In genomic region chr11:70539877-70540587, GRCm38 (mm10) we compare ENCODE assay signal across 8 mouse cellular contexts. TPM values are rescaled to one million over a fixed set of nuclear protein-coding genes. Genes with fewer than 3 reads are reported as not detected.
DNase-seq lines count a peak whose midpoint lies in the region; ATAC-seq and TF ChIP-seq lines count a peak whose summit lies in the region.

Gene Pld2, plus strand, starts transcription at chr11:70540064.

- peak within 1 kb of the TSS; percentile 75 for H3K9ac ChIP-seq in lung, embryonic 16.5 days (ENCODE audit: low read length)

- TF ChIP-seq CTCF in thymus, adult 2 months (IDR thresholded peaks at IDR 0.05; ENCODE audit: borderline replicate concordance, control insufficient read depth, extremely low read depth, insufficient read depth, low read length, poor library complexity), result peak; percentile 79; the same call in 1 of the 2 replicates

- WGBS in lung, embryonic 16.5 days, result under 1% methylated on average over 60 of the region's 65 CpGs
- 3% methylated on average over 64 of the region's 65 CpGs for WGBS in thymus, adult 2 months

- TF ChIP-seq POLR2A in thymus, adult 2 months (IDR thresholded peaks at IDR 0.05; ENCODE audit: control insufficient read depth, extremely low read depth, insufficient read depth, low read length, poor library complexity), result 0 out of 2 replicates have a peak, but pooled peaks have one; percentile 23

- H3K27ac ChIP-seq in lung, embryonic 16.5 days (ENCODE audit: low read length), result peak within 1 kb of the TSS; percentile 80
- H3K27ac ChIP-seq in thymus, adult 2 months (ENCODE audit: control insufficient read depth, insufficient read depth, low read length), result no peak within 1 kb of the TSS

- peak within 1 kb of the TSS; percentile 68 for H3K4me2 ChIP-seq in lung, embryonic 16.5 days (ENCODE audit: low read depth, low read length)

- peak within 1 kb of the TSS; percentile 74 for H3K4me3 ChIP-seq in lung, embryonic 16.5 days (ENCODE audit: low read length)
- peak within 1 kb of the TSS; percentile 42 for H3K4me3 ChIP-seq in thymus, adult 2 months (ENCODE audit: control insufficient read depth, insufficient read depth, low read length)

- peak; percentile 88 for DNase-seq in ES-CJ7 (ENCODE audit: low read depth, low spot score)
- peak; percentile 76 for DNase-seq in c-Kit-positive CD71-negative TER-119-negative erythroid progenitor cells, embryonic 14.5 days (ENCODE audit: low read depth)
- peak; percentile 87 for DNase-seq in forelimb bud, embryonic 11.5 days (ENCODE audit: low read depth, low spot score)
- DNase-seq in heart, postnatal 4 days, result peak; percentile 92
- DNase-seq in layer of hippocampus, adult 9-11 months, result peak; percentile 84
- peak; percentile 91 for DNase-seq in ovary, adult 18-20 months (ENCODE audit: low spot score)
- DNase-seq in thymus, adult 2 months, result peak; percentile 84

- H3K36me3 ChIP-seq in lung, embryonic 16.5 days (ENCODE audit: control insufficient read depth, insufficient read depth, low read length), result peaks cover 2% of the 10 kb centered on the region; the same call in 1 of the 2 replicates
- no peaks in the 10 kb centered on the region for H3K36me3 ChIP-seq in thymus, adult 2 months (ENCODE audit: control insufficient read depth, insufficient read depth, low read length)

- H3K4me1 ChIP-seq in lung, embryonic 16.5 days (replicated peaks; ENCODE audit: control insufficient read depth, insufficient read depth, low read length), result peaks cover 7% of the 10 kb centered on the region; the same call in 1 of the 2 replicates
- peaks cover 4% of the 10 kb centered on the region; the same call in 1 of the 2 replicates for H3K4me1 ChIP-seq in thymus, adult 2 months (replicated peaks; ENCODE audit: control insufficient read depth, insufficient read depth, low read length)

- no peaks in the 10 kb centered on the region for H3K9me3 ChIP-seq in lung, embryonic 16.5 days (ENCODE audit: control insufficient read depth, low read length)

- ATAC-seq in lung, embryonic 16.5 days (ENCODE audit: low read depth), result peak; percentile 99

- no peaks in the 10 kb centered on the region for H3K27me3 ChIP-seq in lung, embryonic 16.5 days (ENCODE audit: control insufficient read depth, insufficient read depth, low read depth, low read length)
- no peaks in the 10 kb centered on the region; the same call in 1 of the 2 replicates for H3K27me3 ChIP-seq in thymus, adult 2 months (ENCODE audit: control insufficient read depth, insufficient read depth, low read length)

RNA-seq across cellular contexts. Expression of gene Pld2, which starts in this region (rescaled TPM):
- total RNA-seq in heart, postnatal 4 days (2021), result 1 to 10 TPM; 8.3 to 9.3 TPM
- 12.5 and 13.1 TPM in 2 replicates for polyA plus RNA-seq in lung, embryonic 16.5 days (2015; fragmentation: Nextera tagmentation; extraction: Ambion mirVana)
- 12.8 and 16.1 TPM in 2 replicates for polyA plus RNA-seq in thymus, adult 2 months (2012; rRNA removed)
